Mouse (Mus musculus): Measurements from ENCODE around the gene Snap29. TPM values are rescaled to one million over a fixed set of nuclear protein-coding genes. Genes with fewer than 3 reads are reported as not detected.
A peak's percentile ranks its signal among the peaks of the same experiment; 100 is the strongest.

Gene Snap29
- total RNA-seq (2014; fragmentation: Nextera tagmentation) (18.4 and 21.0 TPM in 2 replicates), total RNA-seq (2017) (14.8 and 20.3 TPM in 2 replicates)

- ATAC-seq (replicated peaks; ENCODE audit: poor library complexity, severe bottlenecking), result peak; percentile 94
Measured at GRCm38 (mm10) chr16:17405736-17406443, at the start of gene Snap29, which contains the start of gene Pi4ka. Snap29 (plus strand) TSS chr16:17405986. Pi4ka (minus strand) TSS chr16:17406314.

GRCm38 (mm10) chr16:17356031-17356430, 49.8 kb upstream of the Snap29 start:
- ATAC-seq (replicated peaks; ENCODE audit: poor library complexity, severe bottlenecking), result no peak

- no peak for ATAC-seq (replicated peaks; ENCODE audit: poor library complexity, severe bottlenecking)
Measured at GRCm38 (mm10) chr16:17358787-17359186, 47.0 kb upstream of the Snap29 start.

- no peak for ATAC-seq (replicated peaks; ENCODE audit: poor library complexity, severe bottlenecking)
Measured at GRCm38 (mm10) chr16:17382306-17382705, 23.5 kb upstream of the Snap29 start.

- ATAC-seq (replicated peaks; ENCODE audit: poor library complexity, severe bottlenecking), result no peak
Measured at GRCm38 (mm10) chr16:17383594-17384326, 22.0 kb upstream of the Snap29 start.

GRCm38 (mm10) chr16:17392784-17393183, 13.0 kb upstream of the Snap29 start:
- no peak for ATAC-seq (replicated peaks; ENCODE audit: poor library complexity, severe bottlenecking)

- ATAC-seq (replicated peaks; ENCODE audit: poor library complexity, severe bottlenecking), result peak; percentile 36; the same call in 1 of the 2 replicates
Measured at GRCm38 (mm10) chr16:17402855-17403254, 2.9 kb upstream of the Snap29 start.

- peak; percentile 49 for ATAC-seq (replicated peaks; ENCODE audit: poor library complexity, severe bottlenecking)
Measured at GRCm38 (mm10) chr16:17405271-17405696, 502 bp upstream of the Snap29 start.

- ATAC-seq (replicated peaks; ENCODE audit: poor library complexity, severe bottlenecking), result no peak
Measured at GRCm38 (mm10) chr16:17406512-17407231, 886 bp downstream of the Snap29 start.

GRCm38 (mm10) chr16:17409046-17409445, 3.3 kb downstream of the Snap29 start:
- ATAC-seq (replicated peaks; ENCODE audit: poor library complexity, severe bottlenecking), result no peak

GRCm38 (mm10) chr16:17410209-17410608, 4.4 kb downstream of the Snap29 start:
- no peak for ATAC-seq (replicated peaks; ENCODE audit: poor library complexity, severe bottlenecking)

GRCm38 (mm10) chr16:17423021-17423420, 17.2 kb downstream of the Snap29 start:
- no peak for ATAC-seq (replicated peaks; ENCODE audit: poor library complexity, severe bottlenecking)

- ATAC-seq (replicated peaks; ENCODE audit: poor library complexity, severe bottlenecking), result peak; percentile 35; the same call in 1 of the 2 replicates
Measured at GRCm38 (mm10) chr16:17432576-17432975, 26.8 kb downstream of the Snap29 start.

GRCm38 (mm10) chr16:17451541-17452372, 46.0 kb downstream of the Snap29 start, which contains the start of gene Crkl:
Crkl (plus strand) TSS chr16:17451987.
- peak; percentile 93 for ATAC-seq (replicated peaks; ENCODE audit: poor library complexity, severe bottlenecking)

- peak; percentile 18 for ATAC-seq (replicated peaks; ENCODE audit: poor library complexity, severe bottlenecking)
Measured at GRCm38 (mm10) chr16:17452373-17452715, 46.6 kb downstream of the Snap29 start.

- ATAC-seq (replicated peaks; ENCODE audit: poor library complexity, severe bottlenecking), result no peak
Measured at GRCm38 (mm10) chr16:17456901-17457300, 51.1 kb downstream of the Snap29 start.

GRCm38 (mm10) chr16:17460254-17460653, 54.5 kb downstream of the Snap29 start:
- ATAC-seq (replicated peaks; ENCODE audit: poor library complexity, severe bottlenecking), result peak; percentile 68

- ATAC-seq (replicated peaks; ENCODE audit: poor library complexity, severe bottlenecking), result peak; percentile 42; the same call in 1 of the 2 replicates
Measured at GRCm38 (mm10) chr16:17461596-17461995, 55.8 kb downstream of the Snap29 start.

- no peak for ATAC-seq (replicated peaks; ENCODE audit: poor library complexity, severe bottlenecking)
Measured at GRCm38 (mm10) chr16:17463184-17463583, 57.4 kb downstream of the Snap29 start.
